Mouse (Mus musculus) mouse trophoblast stem cell (cell line): ENCODE data around the gene Strip1.

Experiments used
- in situ Hi-C, 2 experiments: fragments of 300-500 bp; cut with MseI, MboI; formaldehyde crosslinking; loops; 2 replicates in 1 of 2; 3 replicates in 1 of 2; pipeline ENCODE4 v1.15.1; 2025

The Strip1 gene

GRCm38 (mm10) chr3:107628551-107628950 lies 2.9 kb downstream of the Strip1 start:
- in situ Hi-C loops = no loop called here

DNA sequence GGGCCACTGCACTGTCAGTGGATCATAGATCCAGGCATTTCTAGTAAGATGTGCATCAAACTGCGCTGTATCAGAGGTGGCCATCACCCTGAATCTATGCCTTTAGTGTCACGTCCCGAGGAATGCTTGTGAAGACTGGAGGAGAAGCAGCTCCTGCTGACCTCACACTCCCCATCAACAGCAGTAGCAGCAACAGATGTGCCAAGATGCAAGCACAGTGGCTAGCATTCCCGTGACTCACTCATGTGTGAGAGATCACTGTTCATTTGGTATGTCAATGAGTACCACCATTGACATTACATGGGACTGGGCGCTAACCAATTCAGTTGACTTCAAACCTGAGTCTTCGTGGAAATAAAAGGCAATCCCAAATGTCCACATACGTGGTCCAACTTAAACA lies 3.9 kb downstream of the Strip1 start:
- in situ Hi-C loops = no loop called here

DNA sequence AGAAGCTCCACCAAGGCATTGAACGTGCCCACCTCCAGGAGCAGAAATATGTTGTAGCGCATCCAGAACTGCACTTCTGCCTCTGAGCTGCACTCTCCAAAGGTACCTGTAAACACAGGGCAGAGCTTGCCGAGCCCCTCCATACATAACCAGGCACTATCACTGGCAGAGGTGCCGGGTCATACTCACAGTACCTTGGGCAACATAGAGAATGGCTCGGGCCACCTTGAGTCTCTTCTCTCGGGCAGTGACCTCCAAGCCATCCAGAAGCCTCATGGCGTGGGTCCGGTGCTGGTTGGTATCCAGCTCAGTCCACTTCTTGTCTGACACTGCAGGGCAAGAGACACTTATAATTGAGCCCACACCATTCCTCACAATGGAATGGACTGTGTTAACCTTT lies 4.7 kb downstream of the Strip1 start:
- in situ Hi-C loops = no loop called here

- in situ Hi-C loops = no loop called here
These were observed 6.0 kb downstream of the Strip1 start for GRCm38 (mm10) chr3:107625536-107625935.

DNA sequence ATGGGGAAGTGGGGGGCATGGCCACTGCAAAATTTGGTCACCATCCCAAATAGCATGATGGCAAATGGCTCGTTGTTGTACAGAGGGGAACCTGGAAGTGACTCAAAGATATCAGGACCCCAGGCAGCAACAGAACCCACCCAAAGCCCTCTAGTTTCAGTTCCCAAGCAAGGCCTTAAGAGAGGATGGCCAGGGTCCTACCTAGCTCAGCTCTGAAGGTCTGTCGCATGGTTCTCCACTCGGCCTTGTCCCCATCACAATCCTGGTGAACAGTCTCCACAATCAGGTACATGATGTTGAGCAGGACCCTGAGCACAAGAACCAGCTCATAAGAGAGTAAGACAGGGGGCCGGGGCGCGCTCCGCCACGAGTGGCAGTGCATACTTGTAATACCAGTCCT lies 7.1 kb downstream of the Strip1 start:
- in situ Hi-C loops = no loop called here

GRCm38 (mm10) chr3:107622537-107622936 lies 9.0 kb downstream of the Strip1 start:
- in situ Hi-C loops = no loop called here

DNA sequence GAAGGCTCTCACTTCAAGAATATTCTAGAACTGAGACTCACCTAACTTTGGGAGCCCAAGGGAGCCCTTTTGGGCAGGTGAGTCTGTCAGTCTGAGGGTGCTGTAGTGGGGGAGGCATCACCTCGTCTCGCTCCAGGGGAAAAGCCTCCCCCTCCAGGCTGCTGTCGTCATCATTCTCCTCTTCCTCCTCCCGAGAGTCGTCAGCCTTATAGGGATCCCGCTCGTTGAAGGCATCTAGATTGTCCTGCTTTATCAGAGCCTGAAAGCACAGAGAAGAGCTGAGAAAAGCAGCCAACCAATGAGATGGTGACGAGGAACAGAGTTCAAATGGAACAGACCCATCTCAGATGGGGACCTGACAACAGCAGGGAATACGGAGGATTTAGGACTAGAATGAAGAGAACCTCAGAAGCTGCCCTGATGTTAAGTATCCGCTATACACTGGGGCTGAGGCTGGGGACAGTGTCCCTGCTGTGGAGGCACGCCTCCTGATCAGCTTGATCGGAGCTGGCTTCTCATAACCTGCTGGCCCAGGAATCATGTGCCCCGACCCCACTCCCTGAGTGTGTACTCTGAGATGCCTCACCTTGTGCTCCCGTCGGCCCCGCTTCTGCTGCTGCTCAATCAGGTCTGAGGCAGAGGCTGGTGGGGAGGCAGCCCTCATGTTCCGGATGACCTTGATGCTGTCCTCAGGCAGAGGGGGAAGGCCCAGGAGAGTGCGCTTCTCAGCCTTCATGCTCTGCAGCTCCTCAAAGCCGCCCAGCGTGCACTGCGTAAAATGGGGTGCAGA lies 10.0 kb downstream of the Strip1 start:
- in situ Hi-C loops = no loop called here

DNA sequence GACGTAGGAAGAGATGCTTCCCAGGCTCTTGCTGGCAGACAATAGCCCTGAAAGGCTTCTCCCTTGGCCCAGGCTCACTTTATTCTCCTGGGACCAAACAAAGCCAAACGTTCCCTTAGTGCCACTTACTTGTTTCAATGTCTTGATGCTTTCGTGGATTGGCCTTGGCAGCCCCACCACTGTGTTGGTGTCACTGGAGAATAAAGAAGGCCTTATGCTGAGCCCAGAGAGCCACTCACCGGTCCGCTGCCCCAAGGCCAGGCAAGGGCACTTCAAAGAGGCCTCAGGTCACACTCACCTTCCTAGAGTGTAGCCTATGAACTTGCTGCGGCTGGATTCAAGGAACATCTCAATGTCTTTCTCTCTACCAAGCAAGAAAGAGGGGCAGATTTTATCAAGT lies 11.6 kb downstream of the Strip1 start:
- in situ Hi-C loops = no loop called here

GRCm38 (mm10) chr3:107617800-107618199 lies 13.7 kb downstream of the Strip1 start:
- in situ Hi-C loops = no loop called here

DNA sequence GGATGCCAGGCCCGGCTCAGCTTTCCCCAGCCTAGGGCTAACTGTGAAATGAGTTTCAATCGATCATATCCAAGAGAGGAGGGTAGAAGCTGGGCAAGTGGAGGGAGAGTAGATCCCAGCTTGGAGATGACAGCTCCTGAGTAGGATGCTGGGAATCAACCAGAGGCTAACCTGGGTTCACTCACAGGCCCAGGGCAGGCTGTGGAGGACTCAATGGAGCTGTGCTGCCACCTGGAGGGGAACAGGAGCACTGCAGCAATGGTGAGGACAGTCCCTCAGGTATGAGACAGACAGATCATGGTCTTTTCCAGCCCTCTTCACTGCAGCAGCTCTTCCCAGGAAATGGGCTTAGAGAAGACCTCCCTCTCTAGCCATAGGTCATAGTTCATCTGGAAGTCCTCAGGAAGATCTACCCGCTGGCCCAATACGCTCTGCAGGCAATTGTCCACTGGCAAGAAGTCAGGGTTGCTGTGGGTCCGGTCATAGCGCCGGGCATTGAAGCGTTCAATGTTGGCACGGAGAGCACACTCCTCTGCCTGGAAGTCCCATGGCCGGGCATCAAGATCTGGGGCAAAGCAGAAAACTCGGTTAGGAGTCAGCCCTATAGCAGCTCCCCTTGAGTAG lies 18.5 kb downstream of the Strip1 start:
- in situ Hi-C loops = no loop called here

DNA sequence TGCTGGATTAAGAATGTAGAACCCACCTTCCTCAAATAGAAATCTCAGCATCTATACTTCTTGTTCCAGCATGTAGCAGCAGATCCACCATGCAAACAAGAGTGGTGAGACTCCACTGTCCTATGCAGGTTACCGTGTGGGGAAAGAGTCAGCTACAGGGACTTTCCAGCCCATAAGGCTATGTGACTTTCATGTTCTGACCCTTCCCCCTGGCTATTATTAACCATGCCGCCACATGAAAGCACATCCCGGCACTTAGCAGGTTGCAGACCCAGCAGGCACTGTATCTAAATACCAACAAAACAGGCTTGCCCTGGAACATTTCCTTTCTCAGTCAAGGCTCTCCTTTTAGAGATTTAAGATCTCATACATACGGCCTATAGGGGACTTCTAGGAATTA lies 20.1 kb downstream of the Strip1 start:
- in situ Hi-C loops = no loop called here

DNA sequence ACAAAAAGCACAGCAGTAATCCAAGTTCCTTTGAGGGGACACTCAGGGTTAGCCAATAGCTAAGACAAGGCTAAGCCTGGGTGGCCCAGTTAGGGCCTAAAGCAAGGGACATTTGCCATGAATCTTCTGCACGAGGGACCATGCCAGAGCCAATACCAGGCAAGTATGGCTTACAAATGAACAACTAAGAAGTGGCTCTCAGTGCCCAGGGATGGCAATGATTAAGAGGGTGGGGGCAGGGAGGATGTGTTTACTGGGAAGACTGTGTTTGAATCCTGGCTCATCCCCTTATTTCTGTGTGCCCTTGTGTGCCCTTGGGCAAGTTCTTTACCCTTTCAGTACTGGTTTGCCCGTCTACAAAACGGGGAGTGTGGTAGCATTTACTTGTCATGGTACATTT lies 22.1 kb downstream of the Strip1 start:
- in situ Hi-C loops = no loop called here

DNA sequence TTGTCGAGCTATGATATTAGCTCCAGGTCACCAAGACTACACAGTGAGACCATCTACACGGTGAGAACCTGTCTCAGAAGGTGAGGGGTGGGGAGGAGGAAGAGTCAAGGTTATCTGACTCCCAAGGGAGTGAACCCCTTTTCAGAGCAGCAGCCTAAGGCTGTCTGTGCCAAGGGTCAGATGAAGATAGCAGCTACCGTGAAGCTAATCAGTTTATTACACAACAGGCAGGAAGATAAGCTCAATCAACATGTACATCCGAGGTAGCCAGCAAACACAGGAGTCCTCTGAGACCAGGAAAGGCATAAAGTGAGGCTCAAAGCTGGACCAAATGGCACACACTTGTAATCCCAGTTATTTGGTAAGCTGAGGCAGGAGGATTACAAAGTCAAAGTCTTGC lies 22.7 kb downstream of the Strip1 start:
- in situ Hi-C loops = no loop called here

DNA sequence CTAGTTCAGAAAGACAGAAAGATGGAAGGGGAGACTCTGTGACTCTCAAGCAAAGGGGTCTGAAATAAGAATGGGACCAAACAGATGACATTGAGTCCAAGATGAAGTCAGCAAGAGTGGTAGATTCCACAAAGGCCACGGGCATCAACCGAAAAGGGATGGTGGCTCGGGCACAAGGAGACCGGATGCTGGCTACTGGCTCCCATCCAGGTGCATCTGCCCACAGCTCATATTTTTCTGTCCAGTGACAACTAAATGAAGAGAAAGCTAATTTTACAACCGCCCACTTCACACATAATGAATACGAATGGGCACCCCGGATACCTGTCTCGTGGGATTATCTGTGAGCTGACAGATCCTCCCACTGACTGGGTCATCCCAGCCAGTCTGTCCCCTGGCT lies 24.3 kb downstream of the Strip1 start:
- in situ Hi-C loops = no loop called here

DNA sequence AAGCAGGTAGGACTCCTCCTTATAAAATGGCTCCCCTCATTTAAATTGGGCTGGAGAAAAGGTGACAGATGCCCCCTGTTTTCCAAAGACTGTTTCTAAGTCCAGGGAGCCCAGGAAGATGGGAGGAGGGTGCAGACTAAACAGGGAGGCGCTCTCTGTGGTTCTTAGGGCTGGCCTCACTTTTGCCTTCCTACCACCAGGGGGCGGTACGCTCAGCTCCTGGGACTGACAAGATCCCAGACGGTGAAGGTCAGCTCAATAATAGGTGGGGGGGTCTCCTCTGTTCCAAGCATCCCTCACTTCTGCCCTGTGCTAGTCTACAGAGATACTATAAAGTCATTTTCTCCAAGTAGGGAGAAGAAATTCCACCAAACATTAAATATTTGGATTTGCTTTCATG lies 26.2 kb downstream of the Strip1 start:
- in situ Hi-C loops = no loop called here

DNA sequence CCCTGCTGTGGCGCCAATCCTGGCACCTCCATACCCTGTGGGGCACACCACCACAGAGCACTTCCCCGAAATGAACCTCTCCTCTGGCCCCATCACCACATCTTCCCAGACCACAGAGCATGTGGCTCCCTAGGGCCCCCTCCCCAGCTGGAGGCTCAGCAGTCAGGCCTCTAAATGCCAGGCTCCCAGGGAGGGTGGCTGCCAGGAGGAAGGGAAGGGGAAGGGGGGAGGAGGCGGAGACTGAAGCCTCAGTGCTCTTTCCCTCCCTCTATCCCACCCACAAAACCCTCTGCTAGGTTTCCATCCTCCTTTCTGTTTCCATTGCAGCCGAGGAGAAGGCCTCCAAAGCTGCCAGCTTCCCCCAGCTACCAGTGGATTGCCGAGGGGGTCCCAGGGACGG lies 31.4 kb downstream of the Strip1 start:
- in situ Hi-C loops = no loop called here

GRCm38 (mm10) chr3:107597586-107598389 lies 33.7 kb downstream of the Strip1 start:
- in situ Hi-C loops = no loop called here

GRCm38 (mm10) chr3:107597134-107597533 lies 34.4 kb downstream of the Strip1 start:
- in situ Hi-C loops = no loop called here

DNA sequence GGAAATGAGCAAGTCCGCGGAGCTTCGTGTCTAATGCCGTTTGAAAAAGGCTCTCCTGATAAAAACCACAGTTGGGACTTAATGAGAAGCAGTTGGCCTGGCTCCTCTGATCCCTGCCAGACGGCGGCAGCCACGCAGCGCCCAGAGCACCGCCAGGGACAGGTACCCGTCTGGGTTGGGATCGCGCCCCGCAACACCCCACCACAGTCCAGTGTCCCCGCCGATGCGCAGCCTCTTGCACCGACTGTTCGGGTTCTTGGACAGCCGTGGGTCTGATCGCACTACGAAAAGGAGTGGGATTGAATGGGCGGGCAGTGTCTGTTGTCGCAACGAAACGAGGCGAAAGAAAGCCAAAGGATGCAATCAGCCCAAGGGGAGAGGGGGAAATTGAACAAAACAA lies 34.9 kb downstream of the Strip1 start:
- in situ Hi-C loops = no loop called here

DNA sequence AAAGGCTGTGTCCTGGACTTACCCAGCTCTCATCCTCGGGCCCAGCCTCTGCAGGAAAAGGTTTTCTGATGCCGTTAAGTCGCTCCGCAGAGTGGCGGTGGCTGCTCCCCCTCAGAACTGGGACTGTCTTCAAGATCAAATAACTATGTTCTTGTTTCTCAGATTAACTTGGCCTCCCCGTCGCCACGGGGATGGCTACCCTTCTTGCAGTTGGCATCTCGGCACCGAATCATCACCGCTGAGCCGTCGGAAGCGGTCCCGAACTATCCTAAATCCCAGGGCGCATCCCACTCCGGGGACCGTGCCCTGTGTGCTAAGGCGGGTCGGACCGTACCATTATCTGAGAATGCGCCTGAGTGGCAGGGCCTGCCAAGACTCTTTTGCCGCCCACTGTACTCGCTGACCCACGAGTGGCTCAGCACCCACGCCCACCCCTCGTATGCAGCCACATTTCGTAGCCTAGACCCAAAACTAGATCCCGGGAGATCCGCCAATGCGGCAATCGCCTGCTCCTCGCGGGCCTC lies 35.5 kb downstream of the Strip1 start:
- in situ Hi-C loops = no loop called here

GRCm38 (mm10) chr3:107595264-107595937 lies 36.1 kb downstream of the Strip1 start:
- in situ Hi-C loops = no loop called here
